Mouse (Mus musculus) liver, embryonic 14.5 days (tissue): ENCODE data around the gene Pdap1. TPM values are rescaled to one million over a fixed set of nuclear protein-coding genes. Genes with fewer than 3 reads are reported as not detected.
"Not testable (repeated sequence)": the region's sequence is repeated elsewhere in the genome, so short reads cannot be mapped to it uniquely, and the experiment has no call there.

Experiments used
- ATAC-seq: fragments of 200-750 bp; cut with Nextera tagmentation; 2 replicates; pipeline ENCODE4 v1.8.0; 2017; ENCODE audit warnings: moderate number of reproducible peaks, mild to moderate bottlenecking, moderate library complexity; ENCODE audit not compliant: insufficient read depth
- DNase-seq, 3 experiments: peaks; one replicate each; pipeline ENCODE4 v3.0.0-alpha.2; 2012 to 2013; ENCODE audit warnings: low read depth in 3 of 3, low spot score in 3 of 3
- H3K27ac ChIP-seq: fragments of 300-500 bp; sonication (generic); 2 replicates; pipeline ENCODE4 v1.5.1; 2014; ENCODE audit warnings: moderate library complexity, mild to moderate bottlenecking, control low read depth, inconsistent platforms
- H3K27me3 ChIP-seq: fragments of 300-500 bp; sonication (generic); 2 replicates; pipeline ENCODE4 v1.6.1; 2014; ENCODE audit warnings: mild to moderate bottlenecking, low read length, moderate library complexity; ENCODE audit not compliant: control insufficient read depth, insufficient read depth
- H3K36me3 ChIP-seq: fragments of 300-500 bp; sonication (generic); replicated peaks from 2 replicates; pipeline ENCODE4 v1.6.1; 2014; ENCODE audit warnings: low read depth; ENCODE audit not compliant: control insufficient read depth, insufficient read depth
- H3K4me1 ChIP-seq, 2 experiments: fragments of 200-500 bp in 1 of 2; fragments of 300-500 bp in 1 of 2; sonication (generic) in 1 of 2; replicated peaks; 2 replicates each; pipeline ENCODE4 v1.6.1; 2012 to 2014; ENCODE audit warnings: antibody characterized with exemption in 1 of 2, inconsistent platforms in 1 of 2, low read length in 1 of 2; ENCODE audit not compliant: control insufficient read depth in 2 of 2, insufficient read depth in 2 of 2
- H3K4me2 ChIP-seq: fragments of 300-500 bp; sonication (generic); 2 replicates; pipeline ENCODE4 v1.6.1; 2014; ENCODE audit warnings: low read depth, mild to moderate bottlenecking, control low read depth, moderate library complexity
- H3K4me3 ChIP-seq, 2 experiments: fragments of 200-500 bp in 1 of 2; fragments of 300-500 bp in 1 of 2; sonication (generic) in 1 of 2; 2 replicates each; pipeline ENCODE4 v1.5.1; 2012 to 2014; ENCODE audit warnings: low read depth in 2 of 2, low read length in 2 of 2, mild to moderate bottlenecking in 2 of 2, control low read depth in 1 of 2, inconsistent platforms in 1 of 2, moderate library complexity in 1 of 2; ENCODE audit not compliant: insufficient read depth in 1 of 2
- H3K9ac ChIP-seq: fragments of 300-500 bp; sonication (generic); replicated peaks from 2 replicates; pipeline ENCODE4 v1.6.1; 2014; ENCODE audit warnings: mild to moderate bottlenecking, control low read depth, moderate library complexity
- H3K9me3 ChIP-seq: fragments of 300-500 bp; sonication (generic); 2 replicates; pipeline ENCODE4 v1.6.1; 2016; ENCODE audit warnings: low read length, mixed read lengths; ENCODE audit not compliant: control insufficient read depth
- CTCF ChIP-seq: IDR thresholded peaks from 2 replicates; pipeline ENCODE4 v1.5.1; 2016; ENCODE audit warnings: antibody characterized with exemption, low read depth, control low read depth
- EP300 ChIP-seq: IDR thresholded peaks from 2 replicates; pipeline ENCODE4 v1.6.1; 2016; ENCODE audit warnings: antibody characterized with exemption, low read depth
- whole genome bisulfite sequencing: fragments of 180-500 bp; shearing (Covaris S2); extraction: QIAGEN DNeasy Blood & Tissue Kit; methylation state at CpG from one replicate; pipeline ENCODE4 v1.1.7; 2014; ENCODE audit not compliant: insufficient replicate concordance; 5-methylcytosine and 5-hydroxymethylcytosine counted together
- polyA plus RNA-seq, 2 experiments: library from polyadenylated mRNA; depleted of rRNA in 1 of 2; stranded (reverse) in 1 of 2; unstranded in 1 of 2; fragments of >200 nt; fragmentation: Nextera tagmentation in 1 of 2; extraction: Ambion mirVana in 1 of 2; gene quantifications; 2 replicates each; pipeline versions ENCODE4 v1.2.1 to v1.2.3; 2012 to 2014

Pdap1 gene
- polyA plus RNA-seq, 2 experiments: 44.0 to 44.4 TPM

GRCm38 (mm10) chr5:145084822-145085221 lies 55.2 kb downstream of the Pdap1 start:
- no peak for ATAC-seq
- TF ChIP-seq EP300 (no peak), CTCF (no peak)
- H3K27ac ChIP-seq: no peak overlapping the region

GRCm38 (mm10) chr5:145083632-145084451 lies 56.2 kb downstream of the Pdap1 start, which contains the start of the genes Arpc1a and Kpna7:
Gene Arpc1a, plus strand, starts transcription at chr5:145083830.
Gene Kpna7, minus strand, starts transcription at chr5:145084030.
- under 1% methylated on average over 54 of the region's 54 CpGs for WGBS
- Histone ChIP-seq H3K4me1 (peaks cover 6 to 8% of the 10 kb centered on the region in 2 experiments; a peak in 3 of 4 replicates), H3K4me2 (peak within 1 kb of the TSS; percentile 87), H3K9me3 (no peaks in the 10 kb centered on the region), H3K27me3 (no peaks in the 10 kb centered on the region), H3K9ac (peak within 1 kb of the TSS; percentile 84), H3K27ac (no peak within 1 kb of the TSS), H3K4me3 (peak within 1 kb of the TSS; percentile 70 to 84), H3K36me3 (no peaks in the 10 kb centered on the region; the same call in 1 of the 2 replicates)
- TF ChIP-seq CTCF (0 out of 2 replicates have a peak, but pooled peaks have one; percentile 1), EP300 (no peak)
- peak; percentile 99 for ATAC-seq
- peak; percentile 80 to 87 (median 85) for DNase-seq

More at GRCm38 (mm10) chr5:145084822-145085221, 55.2 kb downstream of the Pdap1 start:
- DNase-seq: no peak
- Histone ChIP-seq H3K4me3 (peak overlapping the region; percentile 70 to 84), H3K9me3 (no peaks in the 10 kb centered on the region), H3K4me2 (peak overlapping the region; percentile 87), H3K36me3 (no peaks in the 10 kb centered on the region; the same call in 1 of the 2 replicates), H3K27me3 (no peaks in the 10 kb centered on the region), H3K4me1 (peaks cover 6 to 11% of the 10 kb centered on the region in 2 experiments; a peak in 3 of 4 replicates), H3K9ac (peak overlapping the region; percentile 84; the same call in 1 of the 2 replicates)
- WGBS: 27% methylated on average over 2 of the region's 2 CpGs

DNA sequence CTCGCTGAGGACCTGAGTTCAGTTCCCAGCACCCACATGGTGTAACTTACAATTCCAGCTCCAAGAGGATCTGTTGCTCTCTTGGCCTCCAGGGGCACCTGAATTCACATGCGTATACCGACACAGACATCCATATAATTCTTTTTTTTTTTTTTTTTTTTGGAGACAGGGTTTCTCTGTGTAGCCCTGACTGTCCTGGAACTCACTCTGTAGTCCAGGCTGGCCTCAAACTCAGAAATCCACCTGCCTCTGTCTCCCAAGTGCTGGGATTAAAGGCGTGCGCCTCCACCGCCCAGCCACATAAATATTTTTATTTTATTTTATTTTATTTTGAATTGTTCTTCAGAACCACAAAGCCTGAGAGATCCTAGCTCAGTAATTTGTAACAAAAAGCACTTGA lies 56.8 kb downstream of the Pdap1 start:
- Histone ChIP-seq H3K4me3 (peak overlapping the region; percentile 19 to 70; a peak in 3 of 4 replicates), H3K9ac (peak overlapping the region; percentile 63), H3K4me2 (peak overlapping the region; percentile 87)
- not testable (repeated sequence) for ATAC-seq, DNase-seq, H3K27ac ChIP-seq, H3K27me3 ChIP-seq, H3K36me3 ChIP-seq, H3K9me3 ChIP-seq, H3K4me1 ChIP-seq
- WGBS: 38% methylated on average over 6 of the region's 6 CpGs

GRCm38 (mm10) chr5:145081866-145082613 lies 58.0 kb downstream of the Pdap1 start:
- Histone ChIP-seq H3K36me3 (no peaks in the 10 kb centered on the region; the same call in 1 of the 2 replicates), H3K9ac (no peak overlapping the region), H3K27me3 (no peaks in the 10 kb centered on the region), H3K27ac (no peak overlapping the region), H3K4me2 (no peak overlapping the region), H3K4me3 (no peak overlapping the region), H3K4me1 (peaks cover 6 to 8% of the 10 kb centered on the region in 2 experiments; a peak in 3 of 4 replicates), H3K9me3 (no peaks in the 10 kb centered on the region)
- no peak for DNase-seq
- no peak for ATAC-seq
- no peak for TF ChIP-seq EP300
- TF ChIP-seq CTCF: no peak
- 72% methylated on average over 10 of the region's 10 CpGs for WGBS

Other genes starting within 250 kb of the Pdap1 start
- 1.4 and 1.5 TPM in 2 replicates for gene Smurf1, start 174.4 kb downstream of the Pdap1 start, polyA plus RNA-seq (2012; rRNA removed)
- 1.2 and 1.7 TPM in 2 replicates for gene Smurf1, start 174.4 kb downstream of the Pdap1 start, polyA plus RNA-seq (2014; fragmentation: Nextera tagmentation; extraction: Ambion mirVana)
- gene Gm4871, start 107.5 kb downstream of the Pdap1 start, polyA plus RNA-seq (2012; rRNA removed): not detected in 2 replicates
- not detected in 2 replicates for gene Gm4871, start 107.5 kb downstream of the Pdap1 start, polyA plus RNA-seq (2014; fragmentation: Nextera tagmentation; extraction: Ambion mirVana)
- not detected in 2 replicates for gene 1700018F24Rik, start 97.2 kb downstream of the Pdap1 start, polyA plus RNA-seq (2012; rRNA removed)
- gene 1700018F24Rik, start 97.2 kb downstream of the Pdap1 start, polyA plus RNA-seq (2014; fragmentation: Nextera tagmentation; extraction: Ambion mirVana): not detected in 2 replicates
- 42.0 and 47.2 TPM in 2 replicates for gene Arpc1a, start 56.4 kb downstream of the Pdap1 start, polyA plus RNA-seq (2012; rRNA removed)
- gene Arpc1a, start 56.4 kb downstream of the Pdap1 start, polyA plus RNA-seq (2014; fragmentation: Nextera tagmentation; extraction: Ambion mirVana): 51.5 and 57.8 TPM in 2 replicates
- gene Kpna7, start 56.2 kb downstream of the Pdap1 start, polyA plus RNA-seq (2012; rRNA removed): 0.11 TPM in 2 replicates
- gene Kpna7, start 56.2 kb downstream of the Pdap1 start, polyA plus RNA-seq (2014; fragmentation: Nextera tagmentation; extraction: Ambion mirVana): 0.04 TPM in 1 of 2 replicates, not detected in the other
- gene Arpc1b, start 26.0 kb downstream of the Pdap1 start, polyA plus RNA-seq (2012; rRNA removed): 54.4 and 74.7 TPM in 2 replicates
- gene Arpc1b, start 26.0 kb downstream of the Pdap1 start, polyA plus RNA-seq (2014; fragmentation: Nextera tagmentation; extraction: Ambion mirVana): 74.9 and 80.1 TPM in 2 replicates
- gene Bud31, start 124 bp upstream of the Pdap1 start, polyA plus RNA-seq (2012; rRNA removed): 49.1 and 79.2 TPM in 2 replicates
- gene Bud31, start 124 bp upstream of the Pdap1 start, polyA plus RNA-seq (2014; fragmentation: Nextera tagmentation; extraction: Ambion mirVana): 154 and 155 TPM in 2 replicates
- 4.9 and 5.5 TPM in 2 replicates for gene Ptcd1, start 26.9 kb upstream of the Pdap1 start, polyA plus RNA-seq (2012; rRNA removed)
- 5.4 and 6.2 TPM in 2 replicates for gene Ptcd1, start 26.9 kb upstream of the Pdap1 start, polyA plus RNA-seq (2014; fragmentation: Nextera tagmentation; extraction: Ambion mirVana)
- 25.6 and 29.8 TPM in 2 replicates for gene Cpsf4, start 27.0 kb upstream of the Pdap1 start, polyA plus RNA-seq (2012; rRNA removed)
- 14.2 TPM in 2 replicates for gene Cpsf4, start 27.0 kb upstream of the Pdap1 start, polyA plus RNA-seq (2014; fragmentation: Nextera tagmentation; extraction: Ambion mirVana)
- 111 and 190 TPM in 2 replicates for gene Atp5j2, start 51.8 kb upstream of the Pdap1 start, polyA plus RNA-seq (2012; rRNA removed)
- 454 and 472 TPM in 2 replicates for gene Atp5j2, start 51.8 kb upstream of the Pdap1 start, polyA plus RNA-seq (2014; fragmentation: Nextera tagmentation; extraction: Ambion mirVana)
- 1.7 and 2.2 TPM in 2 replicates for gene Zkscan14, start 61.6 kb upstream of the Pdap1 start, polyA plus RNA-seq (2012; rRNA removed)
- 4.3 and 5.4 TPM in 2 replicates for gene Zkscan14, start 61.6 kb upstream of the Pdap1 start, polyA plus RNA-seq (2014; fragmentation: Nextera tagmentation; extraction: Ambion mirVana)
- 1.8 and 2.1 TPM in 2 replicates for gene Zkscan5, start 64.3 kb upstream of the Pdap1 start, polyA plus RNA-seq (2012; rRNA removed)
- gene Zkscan5, start 64.3 kb upstream of the Pdap1 start, polyA plus RNA-seq (2014; fragmentation: Nextera tagmentation; extraction: Ambion mirVana): 2.9 and 3.2 TPM in 2 replicates
- gene Zfp655, start 91.5 kb upstream of the Pdap1 start, polyA plus RNA-seq (2012; rRNA removed): 6.6 and 8.3 TPM in 2 replicates
- 18.7 and 21.0 TPM in 2 replicates for gene Zfp655, start 91.5 kb upstream of the Pdap1 start, polyA plus RNA-seq (2014; fragmentation: Nextera tagmentation; extraction: Ambion mirVana)
- gene Zscan25, start 140.3 kb upstream of the Pdap1 start, polyA plus RNA-seq (2012; rRNA removed): 3.2 and 4.4 TPM in 2 replicates
- 0.21 and 0.39 TPM in 2 replicates for gene Zscan25, start 140.3 kb upstream of the Pdap1 start, polyA plus RNA-seq (2014; fragmentation: Nextera tagmentation; extraction: Ambion mirVana)
- gene Cyp3a57, start 205.0 kb upstream of the Pdap1 start, polyA plus RNA-seq (2012; rRNA removed): 0.02 TPM in 1 of 2 replicates, not detected in the other
- gene Cyp3a57, start 205.0 kb upstream of the Pdap1 start, polyA plus RNA-seq (2014; fragmentation: Nextera tagmentation; extraction: Ambion mirVana): 0.05 and 0.06 TPM in 2 replicates